Mouse (Mus musculus) small intestine, adult 2 months (tissue): Measurements from ENCODE around the gene Lst1.

Source experiments
- CTCF ChIP-seq: fragments of 200-500 bp; IDR thresholded peaks from 2 replicates; pipeline ENCODE4 v1.5.1; 2012; ENCODE audit warnings: low read depth, mild to moderate bottlenecking, control low read depth, inconsistent platforms, low read length, moderate library complexity, mixed read lengths; ENCODE audit not compliant: insufficient replicate concordance, insufficient read length; ENCODE audit errors: extremely low read depth
- POLR2A ChIP-seq: fragments of 200-500 bp; IDR thresholded peaks from 2 replicates; pipeline ENCODE4 v1.6.1; 2012; ENCODE audit warnings: low read depth, mild to moderate bottlenecking, control low read depth, inconsistent platforms, low read length, moderate library complexity

DNA sequence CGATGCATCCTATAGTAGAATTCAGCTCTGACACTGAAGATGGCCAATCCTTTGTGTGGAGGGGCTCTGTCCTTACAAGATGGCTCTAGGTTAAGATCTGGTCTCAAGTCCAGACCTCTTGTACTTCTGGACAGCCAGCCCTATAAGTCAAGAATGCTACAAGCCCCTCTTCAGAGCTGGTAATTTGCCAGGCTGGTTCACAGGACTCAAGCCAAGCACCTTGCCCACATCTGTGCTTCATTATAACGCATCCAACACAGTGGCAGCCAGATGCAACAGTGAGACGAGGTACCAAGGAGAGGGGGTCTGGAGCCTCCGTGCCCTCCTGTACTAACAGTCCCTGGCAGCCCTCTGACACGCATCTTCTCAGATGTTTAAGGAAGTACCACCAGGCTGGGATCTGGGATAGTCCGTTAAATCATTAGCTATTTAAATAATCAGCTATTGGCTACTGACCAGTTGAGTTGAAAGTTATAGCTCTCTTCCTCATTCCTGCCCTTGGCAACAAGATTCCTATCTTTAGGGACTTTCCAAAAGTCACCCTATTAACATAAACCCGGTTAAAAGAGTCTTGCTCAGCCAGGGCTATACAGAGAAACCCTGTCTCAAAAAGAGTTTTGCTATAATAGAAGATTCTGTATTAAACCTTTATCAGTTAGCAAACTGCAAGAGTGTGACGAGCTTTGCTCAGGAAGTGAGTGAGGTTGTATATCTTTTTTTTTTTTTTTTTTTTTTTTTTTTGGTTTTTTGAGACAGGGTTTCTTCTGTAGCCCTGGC, 13.8 kb downstream of the Lst1 start:
- TF ChIP-seq CTCF = no peak
- no peak for TF ChIP-seq POLR2A
